Mouse (Mus musculus) urinary bladder, postnatal 14 days (tissue): Measurements from ENCODE around the gene Sspo.

Experiments used
- DNase-seq: peaks from one replicate; pipeline ENCODE4 v3.0.0; 2021; ENCODE audit warnings: low spot score

Sspo gene

DNA sequence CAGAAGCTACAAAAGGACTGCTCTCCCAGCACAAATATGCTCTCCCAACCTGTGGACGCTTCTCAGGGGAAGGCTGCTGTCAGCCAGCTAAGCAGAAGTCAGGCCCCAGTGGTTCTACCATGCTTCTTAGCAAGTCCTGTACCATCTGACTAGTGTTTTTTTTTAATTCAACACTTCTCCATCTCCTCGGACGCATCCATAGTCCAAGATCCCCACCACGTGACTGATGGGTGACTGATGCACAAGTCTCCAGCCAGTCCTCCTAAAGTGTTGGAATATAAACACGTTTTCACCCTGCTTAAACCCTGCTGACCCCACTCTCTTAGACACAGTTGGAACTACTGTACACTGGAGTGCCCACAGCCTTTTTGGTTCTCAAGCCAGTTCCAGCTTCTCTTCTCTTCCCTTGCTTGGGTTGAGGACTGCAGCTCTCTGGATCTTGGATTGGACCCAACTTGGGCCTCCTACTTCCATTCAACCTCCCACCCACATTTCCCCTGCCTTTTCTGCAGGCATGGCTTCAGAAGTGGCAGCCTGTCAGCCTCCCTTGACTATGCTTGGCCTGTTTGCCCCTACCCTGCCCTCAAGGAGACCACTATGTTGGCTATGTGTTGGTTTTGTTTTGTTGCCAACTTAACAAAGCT lies 12.2 kb upstream of the Sspo start:
- DNase-seq, result no peak

- no peak for DNase-seq
These were observed 10.2 kb upstream of the Sspo start for GRCm38 (mm10) chr6:48437679-48438376.

GRCm38 (mm10) chr6:48438475-48439125 lies 9.4 kb upstream of the Sspo start:
- DNase-seq, result no peak

- DNase-seq, result no peak
These were observed 8.4 kb upstream of the Sspo start for GRCm38 (mm10) chr6:48439654-48440053.

DNA sequence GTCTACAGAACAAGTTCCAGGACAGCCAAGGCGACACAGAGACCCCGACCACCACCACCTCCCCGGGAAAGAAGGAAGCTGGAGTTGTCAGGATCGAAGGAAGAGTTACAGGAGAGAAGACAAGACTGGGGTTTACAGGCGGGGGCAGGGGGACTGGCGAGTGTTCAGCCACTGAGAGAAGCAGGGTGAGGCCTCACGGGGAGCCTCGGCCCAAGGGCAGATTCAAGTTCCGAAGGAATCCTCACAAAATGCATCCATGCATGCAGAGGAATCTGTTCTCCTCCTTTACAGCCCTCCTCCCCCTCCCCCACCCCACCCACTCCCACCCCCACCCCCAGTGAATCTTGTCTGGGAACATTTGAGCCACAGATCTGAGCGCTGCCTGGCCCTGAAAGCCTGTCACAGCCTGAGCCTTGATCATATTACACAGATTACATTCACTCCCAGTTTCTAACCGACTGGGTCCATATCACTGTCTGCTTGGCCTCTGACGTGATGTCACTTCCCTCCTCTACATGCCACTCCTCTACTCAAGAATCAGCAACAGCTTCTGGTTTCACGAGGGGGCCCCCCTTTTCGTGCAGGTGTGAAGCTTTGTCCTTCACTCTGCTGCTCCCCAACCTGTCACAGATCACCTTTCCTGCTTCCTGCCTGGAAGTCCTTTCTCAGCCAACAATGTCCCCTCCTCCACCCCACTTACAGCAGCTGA lies 7.6 kb upstream of the Sspo start:
- no peak for DNase-seq

- DNase-seq, result peak; percentile 98
These were observed 4.3 kb upstream of the Sspo start for GRCm38 (mm10) chr6:48443592-48444309.

- DNase-seq, result peak; percentile 90
These were observed 3.5 kb upstream of the Sspo start for GRCm38 (mm10) chr6:48444310-48445180.

GRCm38 (mm10) chr6:48445181-48446101 lies 2.6 kb upstream of the Sspo start, which contains the start of gene Zfp467:
Gene Zfp467, minus strand, starts transcription at chr6:48445825.
- peak; percentile 54 for DNase-seq

- no peak for DNase-seq
These were observed 1.8 kb upstream of the Sspo start for GRCm38 (mm10) chr6:48446256-48446655.

DNA sequence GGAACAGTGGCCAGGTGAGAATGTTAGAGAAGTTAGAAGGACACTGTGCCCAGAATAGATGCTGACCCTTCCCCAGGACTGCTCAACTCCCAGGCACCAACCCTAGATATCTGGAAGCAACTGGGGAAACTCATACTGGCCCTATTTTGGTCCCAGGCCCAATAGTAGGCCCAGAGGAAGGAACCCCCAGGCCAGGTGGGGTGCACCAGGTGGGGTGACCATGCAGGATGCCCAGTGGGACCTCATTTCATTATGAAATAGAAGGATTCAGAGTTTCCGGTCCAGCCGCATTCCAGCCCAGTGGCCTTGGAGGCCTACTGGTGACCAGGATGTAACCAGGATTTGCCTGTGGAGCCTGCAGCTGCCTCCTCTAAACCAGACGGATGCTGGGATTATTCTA lies 1.1 kb upstream of the Sspo start:
- peak; percentile 22 for DNase-seq

- no peak for DNase-seq
These were observed 498 bp downstream of the Sspo start for GRCm38 (mm10) chr6:48448527-48448926.

GRCm38 (mm10) chr6:48452151-48452550 lies 4.1 kb downstream of the Sspo start:
- DNase-seq, result no peak

DNA sequence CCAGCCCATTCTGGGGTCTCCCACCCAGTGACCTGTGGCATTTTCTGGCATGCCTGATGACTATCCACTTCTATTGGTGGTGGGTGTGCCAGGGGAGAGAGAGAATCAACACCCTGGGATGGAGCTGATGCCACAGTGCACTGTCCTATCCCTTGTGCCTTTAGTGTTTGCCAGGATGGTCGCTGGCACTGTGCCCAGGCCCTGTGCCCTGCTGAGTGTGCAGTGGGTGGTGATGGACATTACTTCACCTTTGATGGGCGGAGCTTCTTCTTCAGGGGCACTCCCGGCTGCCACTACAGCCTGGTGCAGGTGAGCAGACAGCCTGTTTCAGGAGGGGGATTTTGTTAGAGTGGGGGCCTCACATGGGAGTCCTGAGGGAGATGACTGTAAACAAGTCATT lies 4.7 kb downstream of the Sspo start:
- no peak for DNase-seq

GRCm38 (mm10) chr6:48464966-48465679 lies 17.1 kb downstream of the Sspo start:
- no peak for DNase-seq

GRCm38 (mm10) chr6:48466715-48467114 lies 18.7 kb downstream of the Sspo start:
- no peak for DNase-seq

GRCm38 (mm10) chr6:48467490-48467889 lies 19.5 kb downstream of the Sspo start:
- DNase-seq, result no peak

- no peak for DNase-seq
These were observed 22.7 kb downstream of the Sspo start for GRCm38 (mm10) chr6:48470739-48471138.

DNA sequence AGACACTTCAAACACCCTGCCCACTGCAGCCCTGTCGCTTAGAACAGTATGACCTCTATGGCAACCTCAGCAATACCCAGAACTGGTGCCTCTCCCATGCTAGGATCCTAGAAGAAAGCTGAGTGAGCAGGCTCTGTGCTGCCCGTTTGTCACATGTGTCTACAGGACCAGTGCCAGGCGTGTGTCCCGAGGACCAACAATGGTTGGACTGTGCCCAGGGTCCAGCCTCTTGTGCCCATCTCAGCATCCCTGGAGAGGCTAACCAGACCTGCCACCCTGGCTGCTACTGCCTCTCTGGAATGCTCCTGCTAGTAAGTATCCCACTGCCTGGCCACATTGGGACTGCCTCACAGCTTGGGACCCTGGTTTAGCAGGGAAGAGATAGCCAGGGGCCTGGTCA lies 30.4 kb downstream of the Sspo start:
- no peak for DNase-seq

DNA sequence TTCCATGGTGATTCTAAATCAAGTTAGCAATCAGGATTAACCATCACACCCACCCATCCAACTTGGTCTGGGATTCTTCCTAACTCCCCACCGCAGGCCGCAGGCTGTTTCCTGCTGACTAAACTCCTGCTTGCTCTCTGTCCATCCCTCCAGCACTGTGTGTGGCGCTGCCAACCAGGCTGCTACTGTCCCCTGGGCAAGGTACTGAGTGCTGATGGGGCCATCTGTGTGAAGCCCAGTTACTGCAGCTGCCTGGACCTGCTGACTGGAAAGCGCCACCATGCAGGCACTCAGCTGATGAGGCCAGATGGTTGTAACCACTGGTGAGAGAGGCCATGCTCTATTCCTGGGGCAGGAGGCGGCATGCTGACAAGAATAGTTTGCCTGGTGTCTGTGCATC lies 34.5 kb downstream of the Sspo start:
- no peak for DNase-seq
